Mouse (Mus musculus): Measurements from ENCODE around the gene Ugt1a10.

Gene Ugt1a10

DNA sequence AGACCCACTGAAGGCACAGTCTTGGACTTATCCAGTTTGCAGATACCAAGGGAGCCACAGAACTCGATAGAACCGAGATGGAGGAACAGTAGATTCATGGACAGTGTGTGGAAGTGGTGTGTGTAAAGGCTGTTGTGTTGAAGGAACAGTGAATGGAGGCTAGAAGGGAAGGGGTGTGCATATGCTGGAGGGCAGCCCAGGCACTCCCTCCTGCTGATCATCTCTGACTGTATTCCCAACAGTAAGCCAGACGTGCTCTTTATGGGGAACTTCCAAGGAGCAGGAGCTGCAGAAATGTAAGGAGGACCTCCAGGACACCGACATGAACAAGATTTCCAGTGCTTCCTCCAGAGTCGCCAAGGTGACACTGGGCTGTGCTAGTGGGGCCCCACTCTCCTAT lies 194.8 kb downstream of the Ugt1a10 start:
- in situ Hi-C loops (cut with MseI, MboI) = no loop called here

DNA sequence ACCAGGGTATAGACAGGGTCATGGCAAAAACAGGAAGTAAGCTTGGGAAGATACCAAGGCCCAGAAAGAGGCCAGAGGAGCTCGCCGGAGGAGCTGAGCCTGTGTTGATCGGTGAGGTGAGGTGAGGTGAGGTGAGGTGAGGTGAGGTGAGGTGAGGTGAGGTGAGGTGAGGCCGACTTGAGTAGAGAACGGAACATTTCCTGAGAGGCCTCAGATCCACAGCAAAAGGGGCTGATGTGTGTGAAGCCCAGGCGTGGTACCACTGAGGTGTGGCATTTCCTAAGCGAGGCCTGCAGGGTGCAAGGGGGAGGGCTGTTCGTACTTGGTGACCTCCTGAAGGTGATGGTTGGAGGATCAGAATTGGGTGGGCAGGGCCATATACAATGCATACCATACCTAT lies 197.9 kb downstream of the Ugt1a10 start:
- in situ Hi-C loops (cut with MseI, MboI) = no loop called here

- in situ Hi-C loops (cut with MseI, MboI) = no loop called here
Measured at GRCm38 (mm10) chr1:88253540-88253939, 198.4 kb downstream of the Ugt1a10 start.

DNA sequence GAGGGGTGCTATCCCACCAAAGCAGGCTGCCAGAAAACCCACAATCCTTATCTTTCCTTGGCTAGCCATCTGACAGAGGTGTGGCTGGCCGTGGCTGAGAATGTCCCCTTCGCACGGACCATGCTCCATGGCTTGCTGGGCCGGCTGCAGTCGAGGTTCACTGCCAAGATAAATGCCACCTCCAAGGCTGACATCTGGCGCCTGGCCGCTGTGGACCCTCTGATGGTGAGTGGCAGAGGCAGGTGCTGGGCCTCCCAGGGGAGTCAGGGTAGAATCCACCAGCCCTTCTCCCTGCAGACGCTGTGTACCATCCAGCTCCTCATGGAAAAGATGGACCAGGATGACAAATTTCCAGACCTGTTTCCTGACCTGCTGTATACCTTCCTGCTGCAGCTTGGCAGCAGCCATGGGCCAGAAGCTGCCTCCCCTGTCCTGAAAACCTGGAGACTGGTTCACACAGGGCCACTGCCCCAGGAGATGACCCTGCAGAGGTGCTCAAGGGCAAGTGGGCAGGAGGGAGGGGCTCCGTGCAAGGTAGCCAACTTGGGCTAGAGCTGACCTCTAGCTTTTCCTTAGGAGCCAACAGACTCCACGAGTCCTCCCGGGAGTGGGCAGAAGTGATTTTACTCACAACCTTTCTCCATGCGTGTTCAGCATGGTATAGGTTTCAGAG lies 199.7 kb downstream of the Ugt1a10 start:
- in situ Hi-C loops (cut with MseI, MboI) = no loop called here

DNA sequence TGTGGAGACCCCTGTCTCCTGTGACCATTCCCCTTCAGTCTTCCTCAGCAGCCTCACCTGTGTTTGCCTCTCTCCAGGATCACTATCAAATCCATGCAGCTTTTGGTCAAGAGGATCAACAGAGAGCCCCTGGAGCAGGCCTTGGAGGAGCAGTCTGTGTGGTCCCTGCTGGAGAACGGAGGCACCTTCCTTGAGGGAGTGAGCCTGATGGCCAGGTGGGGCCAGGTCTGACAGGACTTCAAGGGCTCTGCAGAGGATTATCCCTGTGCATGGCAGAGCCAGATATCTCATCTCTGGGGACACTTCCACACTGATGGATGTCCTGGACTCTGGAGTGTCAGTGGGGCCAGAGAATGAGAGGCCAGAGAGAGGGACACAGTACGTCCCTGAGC lies 200.3 kb downstream of the Ugt1a10 start:
- in situ Hi-C loops (cut with MseI, MboI) = no loop called here

DNA sequence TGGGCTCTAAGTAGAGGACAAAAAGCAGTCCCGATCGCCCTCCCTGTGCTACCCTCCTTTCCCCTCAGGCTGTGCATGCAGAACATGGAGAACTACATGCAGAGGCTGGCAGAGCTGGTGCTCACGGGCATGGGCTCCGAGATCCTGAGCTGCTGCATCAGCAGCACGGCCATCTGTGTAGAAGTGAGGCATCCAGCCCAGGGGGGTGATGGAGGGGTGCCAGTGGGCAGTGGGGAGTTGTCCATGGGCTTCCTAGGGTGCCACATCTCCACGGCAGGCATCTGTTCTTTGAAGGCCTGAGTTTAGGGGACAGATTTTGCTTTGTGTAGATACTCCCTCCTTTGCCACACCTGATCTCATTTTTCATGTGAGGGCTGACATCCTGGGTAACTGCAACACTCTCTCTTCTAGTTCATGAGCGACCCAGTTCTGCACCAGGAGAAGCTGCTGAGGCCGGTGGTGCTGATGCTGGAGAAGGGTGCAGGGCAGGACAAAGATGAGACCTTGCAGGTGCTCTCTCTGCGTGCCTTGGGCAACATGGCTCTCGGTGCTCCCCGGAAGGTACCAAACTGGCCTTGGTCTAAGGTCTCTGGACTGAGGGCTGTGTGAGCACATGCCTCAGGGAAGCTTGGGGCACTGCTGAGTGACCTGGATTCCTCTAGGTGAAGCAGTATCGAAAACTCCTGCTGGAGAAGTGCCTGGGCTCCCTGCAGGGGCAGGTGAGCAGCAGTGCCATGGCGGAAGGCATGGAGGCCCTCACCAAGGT lies 201.0 kb downstream of the Ugt1a10 start:
- in situ Hi-C loops (cut with MseI, MboI) = no loop called here

GRCm38 (mm10) chr1:88256886-88257663 lies 201.9 kb downstream of the Ugt1a10 start:
- in situ Hi-C loops (cut with MseI, MboI) = no loop called here

DNA sequence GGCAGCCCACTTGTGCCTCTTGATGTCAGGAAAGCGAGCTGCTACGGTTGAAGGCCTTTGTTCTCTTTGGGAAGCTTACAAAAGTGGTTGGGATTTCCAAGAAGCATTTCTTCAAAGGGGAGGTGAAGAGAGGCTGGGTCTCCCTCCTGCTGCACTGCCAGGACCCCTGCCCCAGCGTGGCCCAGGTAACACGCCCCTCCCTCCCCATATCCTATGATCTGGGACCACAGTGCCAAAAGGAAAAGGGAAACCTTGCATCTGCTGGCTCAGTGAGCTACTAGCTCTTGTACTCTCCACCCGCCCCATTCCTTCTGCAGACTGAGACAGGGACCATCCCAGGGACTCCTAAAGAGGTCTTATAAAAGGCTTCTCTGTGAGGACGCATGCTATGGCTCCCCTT lies 202.5 kb downstream of the Ugt1a10 start:
- in situ Hi-C loops (cut with MseI, MboI) = no loop called here

- in situ Hi-C loops (cut with MseI, MboI) = no loop called here
Measured at GRCm38 (mm10) chr1:88258361-88258760, 203.2 kb downstream of the Ugt1a10 start.

GRCm38 (mm10) chr1:88258881-88259642 lies 203.9 kb downstream of the Ugt1a10 start:
- in situ Hi-C loops (cut with MseI, MboI) = no loop called here

DNA sequence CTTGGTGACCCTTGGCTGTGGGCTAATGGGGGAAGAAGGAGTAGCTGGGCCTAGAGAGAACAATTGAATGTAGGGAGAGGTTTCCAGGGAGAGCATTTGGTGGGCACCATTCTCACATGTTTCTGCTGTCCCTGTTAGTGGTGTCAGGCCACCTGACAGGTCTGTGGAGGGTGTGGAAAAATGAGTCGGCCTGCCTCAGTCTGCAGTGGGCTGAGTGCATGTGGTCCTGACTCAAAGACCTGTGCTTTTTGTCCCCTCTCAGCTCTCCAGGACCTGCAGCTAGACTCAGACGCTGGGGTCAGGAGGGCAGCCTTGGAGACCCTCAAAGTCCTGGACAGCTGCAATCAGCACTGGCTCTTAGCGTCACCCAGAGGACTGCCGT lies 204.4 kb downstream of the Ugt1a10 start:
- in situ Hi-C loops (cut with MseI, MboI) = no loop called here

DNA sequence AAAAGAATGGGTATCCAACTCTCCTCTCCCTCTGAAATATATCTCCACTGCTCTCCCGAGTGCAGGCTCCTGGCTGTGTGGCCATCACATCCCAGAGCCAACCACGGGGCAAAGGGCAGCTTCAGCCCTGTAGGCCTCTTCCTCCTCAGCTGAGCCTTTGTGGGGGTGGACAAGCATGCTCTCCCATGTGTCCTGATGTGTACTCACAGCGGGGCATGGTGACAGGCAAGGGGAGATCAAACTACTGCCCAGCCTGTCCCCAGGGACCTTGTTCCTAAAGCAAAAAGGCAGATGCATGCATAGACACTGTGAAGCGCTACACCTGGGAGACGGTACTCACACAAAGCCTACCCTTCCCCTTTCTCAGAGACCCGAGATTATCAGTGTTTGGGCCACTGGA lies 204.9 kb downstream of the Ugt1a10 start:
- in situ Hi-C loops (cut with MseI, MboI) = no loop called here

DNA sequence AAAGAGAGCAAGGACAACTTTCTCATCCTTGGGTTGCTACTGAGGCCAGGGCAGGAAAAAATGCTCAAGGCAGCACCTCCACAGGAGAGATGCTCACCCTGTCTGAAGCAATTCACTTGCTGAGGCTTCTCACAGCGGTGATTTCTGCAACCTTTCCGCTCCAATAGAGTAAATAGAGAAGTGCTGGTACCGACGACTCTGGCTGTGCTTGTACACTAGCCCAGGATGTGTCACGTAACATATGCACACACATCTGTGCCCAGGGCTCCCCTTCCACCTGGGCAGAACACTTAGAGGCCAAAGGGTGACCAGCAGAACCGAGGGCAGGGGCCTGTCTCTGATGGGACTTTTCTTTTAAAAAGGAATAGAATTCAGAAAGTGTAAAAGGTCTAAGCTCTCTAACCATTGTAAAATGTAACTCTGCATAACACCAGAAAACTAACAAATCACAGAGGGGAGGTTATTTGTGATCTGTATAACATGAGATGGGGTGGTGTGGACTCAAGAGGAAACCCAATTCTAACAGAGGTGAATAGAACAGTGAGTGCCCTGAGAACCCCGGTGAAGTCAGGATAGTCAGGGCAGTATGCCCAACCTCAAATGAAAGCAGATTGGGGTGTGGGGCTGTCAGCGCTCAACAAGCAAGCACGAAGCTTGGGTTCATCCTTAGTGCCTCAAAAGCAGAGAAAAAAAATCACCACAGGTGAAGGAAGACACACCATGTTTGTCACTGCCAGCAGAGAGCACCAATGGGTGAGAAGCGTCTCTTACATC lies 205.6 kb downstream of the Ugt1a10 start:
- in situ Hi-C loops (cut with MseI, MboI) = no loop called here

DNA sequence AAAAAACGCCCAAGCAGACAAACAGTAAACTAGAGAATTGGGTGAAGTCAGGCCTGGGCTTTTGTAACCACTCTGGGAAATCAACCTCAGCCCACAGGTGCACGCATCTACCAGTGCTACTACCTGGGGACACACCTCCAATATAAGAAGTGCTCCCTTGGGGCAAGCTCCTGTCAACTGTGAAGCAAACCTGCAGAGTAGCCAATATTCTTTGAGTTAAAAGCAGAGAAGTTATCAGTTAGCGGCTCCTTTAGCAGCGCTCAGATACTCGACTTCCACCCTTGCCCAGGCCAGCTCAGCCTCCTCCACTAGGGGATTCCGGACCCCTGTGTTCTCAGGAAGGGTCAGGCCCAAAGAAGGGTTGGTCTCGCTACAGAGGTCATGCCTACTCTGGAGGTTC lies 206.5 kb downstream of the Ugt1a10 start:
- in situ Hi-C loops (cut with MseI, MboI) = no loop called here

DNA sequence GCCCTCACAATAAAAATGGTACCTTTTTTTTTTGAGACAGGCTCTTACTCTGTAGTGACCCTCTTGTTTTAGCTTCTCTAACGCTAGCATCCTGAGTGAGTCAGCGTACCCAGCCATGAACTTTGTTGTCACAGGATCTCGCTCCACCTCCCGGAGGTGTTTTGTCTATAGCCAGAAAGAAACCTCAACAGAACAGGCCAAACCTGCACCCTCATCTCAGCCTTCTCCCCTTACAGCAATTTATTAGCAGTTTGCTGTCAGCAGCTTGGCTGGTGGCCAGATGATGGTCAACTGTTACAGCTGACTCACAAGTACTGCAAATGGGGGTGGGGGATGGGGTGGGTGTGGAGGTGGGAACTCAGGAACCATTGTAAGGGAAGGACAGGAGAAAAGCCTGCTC lies 207.1 kb downstream of the Ugt1a10 start:
- in situ Hi-C loops (cut with MseI, MboI) = no loop called here

- in situ Hi-C loops (cut with MseI, MboI) = no loop called here
Measured at GRCm38 (mm10) chr1:88262961-88263360, 207.8 kb downstream of the Ugt1a10 start.

GRCm38 (mm10) chr1:88263778-88264177 lies 208.6 kb downstream of the Ugt1a10 start:
- in situ Hi-C loops (cut with MseI, MboI) = no loop called here

GRCm38 (mm10) chr1:88264237-88264868 lies 209.2 kb downstream of the Ugt1a10 start:
- in situ Hi-C loops (cut with MseI, MboI) = no loop called here

DNA sequence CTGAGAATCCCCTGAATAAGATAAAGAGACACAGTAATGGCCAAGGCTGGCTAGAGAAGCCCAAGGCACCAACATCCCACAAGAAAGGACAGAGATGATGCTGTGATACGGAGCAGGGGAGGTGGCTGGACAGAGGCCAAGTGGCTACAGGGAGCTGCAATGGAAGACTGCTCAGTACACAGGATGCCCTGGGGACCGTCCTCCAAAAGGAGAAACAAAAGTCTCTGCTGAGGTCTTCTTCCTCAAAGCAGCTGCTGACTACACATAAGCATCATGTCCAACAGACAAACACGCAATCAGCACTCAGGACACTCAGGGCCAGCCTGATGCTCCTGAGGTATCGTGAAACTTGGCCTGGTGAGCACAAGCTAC lies 209.7 kb downstream of the Ugt1a10 start:
- in situ Hi-C loops (cut with MseI, MboI) = no loop called here

- in situ Hi-C loops (cut with MseI, MboI) = no loop called here
Measured at GRCm38 (mm10) chr1:88266123-88266522, 210.9 kb downstream of the Ugt1a10 start.

DNA sequence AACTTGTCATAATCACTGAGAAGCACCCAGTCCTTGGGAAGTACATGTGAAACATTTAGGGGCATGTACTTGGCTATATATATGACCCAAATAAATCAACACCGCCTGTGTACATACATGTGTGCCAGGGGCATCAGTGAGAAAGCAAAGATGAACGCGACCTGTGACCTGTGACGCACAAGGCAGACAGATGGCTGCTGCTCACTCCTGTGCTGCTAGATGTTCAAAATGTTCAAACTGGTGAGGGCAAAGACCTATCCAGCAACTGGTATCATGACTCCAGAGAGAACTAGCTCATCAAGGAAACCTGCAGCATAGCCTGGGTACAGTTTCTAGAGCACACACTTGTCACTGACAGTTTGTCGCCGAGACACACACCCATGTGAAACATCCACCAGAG lies 212.3 kb downstream of the Ugt1a10 start:
- in situ Hi-C loops (cut with MseI, MboI) = no loop called here

Measured in mouse trophoblast stem cell (cell line).